ENCODE assay signal across 19 mouse cellular contexts in the genomic region with DNA sequence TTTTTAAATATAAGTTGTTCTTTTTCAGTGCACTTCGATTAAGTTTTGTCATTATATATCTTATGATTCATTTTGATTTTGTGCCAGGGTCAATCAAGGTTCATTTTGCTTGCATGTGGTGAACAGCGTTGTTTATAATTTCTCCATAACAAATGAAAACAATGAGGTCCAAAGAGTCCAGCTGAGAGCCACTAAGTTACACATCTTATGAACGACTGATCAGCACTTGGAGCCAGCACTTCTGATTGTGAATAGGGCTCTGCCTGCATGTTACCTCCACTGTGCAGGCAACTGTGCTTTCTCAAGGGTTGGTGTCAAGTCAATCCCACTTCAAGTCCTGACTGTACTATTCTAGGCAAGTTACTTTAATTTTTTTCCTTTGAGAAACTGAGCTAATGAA.
DNase-seq lines count a peak whose midpoint lies in the region; ATAC-seq and TF ChIP-seq lines count a peak whose summit lies in the region.
"Had no signal": no experiment of that assay in that cellular context is flagged by ENCODE, and none has a peak within 500 bp of the region (broad histone marks: within the 10 kb centered on the region; RNA-seq: fewer than 3 reads in every experiment).

No protein-coding gene starts in this region.

- ATAC-seq in lung, embryonic 15.5 days (ENCODE audit: borderline replicate concordance, extremely low read depth, low FRiP score, low TSS enrichment): no peak
- ATAC-seq in lung, postnatal 0 days: no peak
- no peak for ATAC-seq in megakaryocyte-erythroid progenitor cell, adult 5-6 weeks (replicated peaks; ENCODE audit: low FRiP score, low TSS enrichment, poor library complexity, severe bottlenecking)
- ATAC-seq: activated CD4-positive, CD25-positive, alpha-beta regulatory T cell, adult 4 months; forebrain, embryonic 13.5 days; forebrain, embryonic 15.5 days; forebrain, postnatal 0 days had no signal

- no peaks in the 10 kb centered on the region for H3K36me3 ChIP-seq in lung, embryonic 15.5 days
- no peaks in the 10 kb centered on the region for H3K36me3 ChIP-seq in lung, postnatal 0 days (ENCODE audit: insufficient read depth, low read length)
- H3K36me3 ChIP-seq: embryonic facial prominence, embryonic 10.5 days; embryonic facial prominence, embryonic 12.5 days; forebrain, embryonic 15.5 days had no signal

- TF ChIP-seq EP300 in lung, postnatal 0 days (IDR thresholded peaks at IDR 0.05): no peak

- 45% methylated on average over 3 of the region's 3 CpGs for WGBS in lung, embryonic 15.5 days
- 51% methylated on average over 3 of the region's 3 CpGs for WGBS in lung, postnatal 0 days

- DNase-seq in lung, postnatal 36 days: no peak
- peak; percentile 37 for DNase-seq in lung, postnatal 0 days (ENCODE audit: low spot score)
- DNase-seq in lung, postnatal 10 days: no peak
- DNase-seq: adrenal gland, adult 8-10 months; adrenal gland, postnatal 14 days; adrenal gland, postnatal 36 days; cerebellum, adult 11-12 months; cerebellum, adult 2 months; cerebellum, adult 9-10 months; cerebellum, postnatal 10 days; cerebellum, postnatal 25 days; forebrain, postnatal 0 days had no signal

- no peak overlapping the region for H3K4me2 ChIP-seq in lung, embryonic 15.5 days
- no peak overlapping the region for H3K4me2 ChIP-seq in lung, postnatal 0 days (replicated peaks; ENCODE audit: low read depth, low read length)
- H3K4me2 ChIP-seq: embryonic facial prominence, embryonic 12.5 days; forebrain, embryonic 13.5 days; forebrain, embryonic 15.5 days had no signal

- no peaks in the 10 kb centered on the region for H3K27me3 ChIP-seq in lung, embryonic 15.5 days
- no peaks in the 10 kb centered on the region for H3K27me3 ChIP-seq in lung, postnatal 0 days (replicated peaks; ENCODE audit: insufficient read depth, low read length)
- H3K27me3 ChIP-seq: embryonic facial prominence, embryonic 12.5 days; forebrain, embryonic 13.5 days; forebrain, embryonic 15.5 days had no signal

- peak overlapping the region; percentile 6; the same call in 1 of the 2 replicates for H3K27ac ChIP-seq in lung, embryonic 15.5 days
- H3K27ac ChIP-seq in lung, postnatal 0 days (ENCODE audit: low read length): no peak overlapping the region
- H3K27ac ChIP-seq: embryonic facial prominence, embryonic 10.5 days; embryonic facial prominence, embryonic 12.5 days; forebrain, embryonic 13.5 days; forebrain, embryonic 15.5 days had no signal

- no peak overlapping the region for H3K9ac ChIP-seq in lung, embryonic 15.5 days
- H3K9ac ChIP-seq in lung, postnatal 0 days (replicated peaks; ENCODE audit: low read depth): no peak overlapping the region
- H3K9ac ChIP-seq: embryonic facial prominence, embryonic 12.5 days; forebrain, embryonic 13.5 days; forebrain, embryonic 15.5 days; forebrain, postnatal 0 days had no signal

- H3K4me1 ChIP-seq in lung, embryonic 15.5 days: peaks cover 4% of the 10 kb centered on the region
- H3K4me1 ChIP-seq in lung, postnatal 0 days (ENCODE audit: insufficient read depth, low read depth, low read length): no peaks in the 10 kb centered on the region
- H3K4me1 ChIP-seq: embryonic facial prominence, embryonic 10.5 days; embryonic facial prominence, embryonic 12.5 days; forebrain, embryonic 13.5 days; forebrain, embryonic 15.5 days had no signal

- no peaks in the 10 kb centered on the region for H3K9me3 ChIP-seq in lung, embryonic 15.5 days
- no peaks in the 10 kb centered on the region for H3K9me3 ChIP-seq in lung, postnatal 0 days (ENCODE audit: low read length)
- H3K9me3 ChIP-seq: embryonic facial prominence, embryonic 10.5 days; forebrain, embryonic 13.5 days; forebrain, embryonic 15.5 days had no signal

- no peak overlapping the region for H3K4me3 ChIP-seq in lung, embryonic 15.5 days
- H3K4me3 ChIP-seq in lung, postnatal 0 days (ENCODE audit: low read depth, low read length): no peak overlapping the region
- H3K4me3 ChIP-seq: embryonic facial prominence, embryonic 10.5 days; embryonic facial prominence, embryonic 12.5 days; forebrain, embryonic 13.5 days; forebrain, embryonic 15.5 days had no signal

- no peak for TF ChIP-seq CTCF in lung, postnatal 0 days (IDR thresholded peaks at IDR 0.05)
